Mouse (Mus musculus) C2C12 (cell line): Measurements from ENCODE around the gene Osbpl8.

ENCODE experiments used
- CEBPB ChIP-seq: IDR thresholded peaks from one replicate; pipeline ENCODE4 v1.6.1; 2011; ENCODE audit warnings: low read depth, mild to moderate bottlenecking, control low read depth, moderate library complexity
- CTCF ChIP-seq: IDR thresholded peaks from one replicate; pipeline ENCODE4 v1.5.1; 2011; ENCODE audit not compliant: control insufficient read depth, insufficient read depth, insufficient read length
- MYOG ChIP-seq: IDR thresholded peaks from one replicate; pipeline ENCODE4 v1.6.1; 2011; ENCODE audit not compliant: control insufficient read depth, insufficient read length; ENCODE audit errors: extremely low read depth

GRCm38 (mm10) chr10:111117198-111117845 is 47.2 kb upstream of the Osbpl8 start:
- no peak for TF ChIP-seq CTCF
- no peak for TF ChIP-seq CEBPB
- no peak for TF ChIP-seq MYOG
